ENCODE assay signal across 24 mouse cellular contexts in the genomic region with DNA sequence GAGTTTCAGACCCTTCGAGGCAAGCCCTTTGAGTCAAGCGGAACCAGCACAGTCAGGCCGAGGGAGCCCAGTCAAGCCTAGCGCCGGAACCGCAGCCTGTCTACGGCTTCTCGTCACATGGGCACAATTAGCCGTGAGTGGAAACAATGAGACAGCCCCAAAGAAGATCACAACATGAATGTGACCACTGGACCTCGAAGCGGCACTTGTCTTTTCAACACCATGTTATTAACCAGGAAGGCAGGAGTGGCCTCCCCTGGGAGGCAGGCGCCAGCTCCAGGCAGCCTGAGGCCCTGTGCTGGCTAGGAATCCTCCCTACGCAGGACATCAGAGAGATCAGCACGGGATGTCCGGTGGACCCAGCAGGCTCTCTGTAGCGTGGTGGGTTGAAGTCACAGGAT.
DNase-seq lines count a peak whose midpoint lies in the region; ATAC-seq and TF ChIP-seq lines count a peak whose summit lies in the region.
"Had no signal": no experiment of that assay in that cellular context is flagged by ENCODE, and none has a peak within 500 bp of the region (broad histone marks: within the 10 kb centered on the region; RNA-seq: fewer than 3 reads in every experiment).

No protein-coding gene starts in this region.

- H3K9me3 ChIP-seq in intestine, embryonic 14.5 days (ENCODE audit: control insufficient read depth, low read length): no peaks in the 10 kb centered on the region
- no peaks in the 10 kb centered on the region for H3K9me3 ChIP-seq in intestine, embryonic 15.5 days
- H3K9me3 ChIP-seq: embryonic facial prominence, embryonic 13.5 days; forebrain, embryonic 13.5 days; heart, embryonic 15.5 days; liver, embryonic 15.5 days; neural tube, embryonic 12.5 days; stomach, embryonic 15.5 days had no signal

- peaks cover 6% of the 10 kb centered on the region; the same call in 1 of the 2 replicates for H3K4me1 ChIP-seq in intestine, embryonic 14.5 days (replicated peaks; ENCODE audit: control insufficient read depth, insufficient read depth, low read length)
- H3K4me1 ChIP-seq in intestine, embryonic 15.5 days (replicated peaks): no peaks in the 10 kb centered on the region; the same call in 1 of the 2 replicates
- H3K4me1 ChIP-seq in testis, adult 2 months (ENCODE audit: control insufficient read depth, insufficient read depth, low read length): peaks cover 10% of the 10 kb centered on the region
- H3K4me1 ChIP-seq: stomach, embryonic 15.5 days had no signal

- no peak for ATAC-seq in intestine, embryonic 14.5 days (replicated peaks; ENCODE audit: low FRiP score, low TSS enrichment, low read depth)
- ATAC-seq in intestine, embryonic 15.5 days: no peak
- ATAC-seq: CD4-positive, CD25-positive, alpha-beta regulatory T cell, adult 4 months; forebrain, embryonic 13.5 days; Patski had no signal

- H3K36me3 ChIP-seq in intestine, embryonic 14.5 days (ENCODE audit: control insufficient read depth, insufficient read depth, low read length): no peaks in the 10 kb centered on the region
- H3K36me3 ChIP-seq in intestine, embryonic 15.5 days: no peaks in the 10 kb centered on the region
- H3K36me3 ChIP-seq in testis, adult 2 months (ENCODE audit: control insufficient read depth, insufficient read depth, low read length): no peaks in the 10 kb centered on the region
- H3K36me3 ChIP-seq: embryonic facial prominence, embryonic 13.5 days; heart, embryonic 15.5 days; liver, embryonic 15.5 days; neural tube, embryonic 12.5 days; stomach, embryonic 15.5 days had no signal

- H3K27ac ChIP-seq in intestine, embryonic 14.5 days (ENCODE audit: low read depth): no peak overlapping the region
- no peak overlapping the region for H3K27ac ChIP-seq in intestine, embryonic 15.5 days
- H3K27ac ChIP-seq in testis, adult 2 months (ENCODE audit: control insufficient read depth, insufficient read depth, low read depth, low read length): no peak overlapping the region
- H3K27ac ChIP-seq: embryonic facial prominence, embryonic 13.5 days; forebrain, embryonic 13.5 days; gastrocnemius, adult 2 months; heart, embryonic 15.5 days; left cerebral cortex, adult 2 months; liver, embryonic 15.5 days; macrophage; neural tube, embryonic 12.5 days; stomach, embryonic 15.5 days had no signal

- no peak overlapping the region for H3K4me2 ChIP-seq in intestine, embryonic 14.5 days (ENCODE audit: low read length)
- H3K4me2 ChIP-seq in intestine, embryonic 15.5 days (replicated peaks): no peak overlapping the region
- H3K4me2 ChIP-seq: embryonic facial prominence, embryonic 13.5 days; forebrain, embryonic 13.5 days; heart, embryonic 15.5 days; liver, embryonic 15.5 days; neural tube, embryonic 12.5 days; stomach, embryonic 15.5 days had no signal

- no peak overlapping the region for H3K4me3 ChIP-seq in intestine, embryonic 14.5 days (ENCODE audit: low read depth, low read length)
- no peak overlapping the region for H3K4me3 ChIP-seq in intestine, embryonic 15.5 days (replicated peaks)
- H3K4me3 ChIP-seq in testis, adult 2 months (ENCODE audit: control insufficient read depth, low read depth, low read length): peak overlapping the region; percentile 57
- H3K4me3 ChIP-seq: embryonic facial prominence, embryonic 13.5 days; erythroblast, embryonic 14.5 days; forebrain, embryonic 13.5 days; gastrocnemius, adult 2 months; heart, embryonic 15.5 days; left cerebral cortex, adult 2 months; liver, embryonic 15.5 days; neural tube, embryonic 12.5 days; stomach, embryonic 15.5 days had no signal

- TF ChIP-seq POLR2A in testis, adult 2 months (IDR thresholded peaks at IDR 0.05; ENCODE audit: control insufficient read depth, low read depth, low read length): no peak

- WGBS in intestine, embryonic 14.5 days: 88% methylated on average over 16 of the region's 16 CpGs
- WGBS in intestine, embryonic 15.5 days: 91% methylated on average over 16 of the region's 16 CpGs

- peak; percentile 89 for DNase-seq in heart, adult 11 months
- no peak for DNase-seq in heart, adult 18-20 months
- DNase-seq in intestine, embryonic 14.5 days (ENCODE audit: low spot score): peak; percentile 36
- no peak for DNase-seq in testis, postnatal 14 days (ENCODE audit: low spot score)
- DNase-seq in cerebellum, adult 11-12 months: no peak
- DNase-seq: cerebellum, adult 11 months; gastrocnemius, adult 2 months; heart, postnatal 36 days; kidney, adult 18-20 months; kidney, postnatal 10 days; right cerebral cortex, postnatal 4 days had no signal

- H3K9ac ChIP-seq in intestine, embryonic 14.5 days (ENCODE audit: low read length): no peak overlapping the region
- H3K9ac ChIP-seq in intestine, embryonic 15.5 days: no peak overlapping the region
- H3K9ac ChIP-seq: embryonic facial prominence, embryonic 13.5 days; forebrain, embryonic 13.5 days; heart, embryonic 15.5 days; liver, embryonic 15.5 days; neural tube, embryonic 12.5 days; stomach, embryonic 15.5 days had no signal

- no peaks in the 10 kb centered on the region for H3K27me3 ChIP-seq in intestine, embryonic 14.5 days (replicated peaks; ENCODE audit: control insufficient read depth, insufficient read depth, low read length)
- H3K27me3 ChIP-seq in intestine, embryonic 15.5 days (replicated peaks): no peaks in the 10 kb centered on the region
- H3K27me3 ChIP-seq in testis, adult 2 months (ENCODE audit: control insufficient read depth, insufficient read depth, low read length): no peaks in the 10 kb centered on the region; the same call in 1 of the 2 replicates
- H3K27me3 ChIP-seq: embryonic facial prominence, embryonic 13.5 days; forebrain, embryonic 13.5 days; heart, embryonic 15.5 days; liver, embryonic 15.5 days; neural tube, embryonic 12.5 days; Patski; stomach, embryonic 15.5 days had no signal

- no peak for TF ChIP-seq CTCF in testis, adult 2 months (IDR thresholded peaks at IDR 0.05; ENCODE audit: control insufficient read depth, insufficient read depth, insufficient replicate concordance, low read depth, low read length)

Comparison
In these comparisons a context has a peak if more than half of its experiments do, and no peak if none do; other contexts are left out.
1. DNase-seq: peak in heart, adult 11 months (single experiment) and intestine, embryonic 14.5 days (single experiment); none in heart, adult 18-20 months (0 of 2), testis, postnatal 14 days (single experiment) and cerebellum, adult 11-12 months (single experiment).